Mouse (Mus musculus) stomach, embryonic 15.5 days (tissue): ENCODE measurements around the gene Pou2f3. TPM values are rescaled to one million over a fixed set of nuclear protein-coding genes. Genes with fewer than 3 reads are reported as not detected.
"Not testable (repeated sequence)": the region's sequence is repeated elsewhere in the genome, so short reads cannot be mapped to it uniquely, and the experiment has no call there.

Experiments
- ATAC-seq: fragments of 200-750 bp; cut with Nextera tagmentation; 2 replicates; pipeline ENCODE4 v1.8.0; 2017; ENCODE audit warnings: low read depth, moderate number of reproducible peaks, moderate TSS enrichment; ENCODE audit not compliant: insufficient read depth, low FRiP score
- H3K27ac ChIP-seq: fragments of 300-500 bp; sonication (generic); 2 replicates; pipeline ENCODE4 v1.5.1; 2015; ENCODE audit warnings: mild to moderate bottlenecking, inconsistent platforms
- H3K27me3 ChIP-seq: fragments of 300-500 bp; sonication (generic); replicated peaks from 2 replicates; pipeline ENCODE4 v1.6.1; 2015; ENCODE audit warnings: inconsistent platforms
- H3K36me3 ChIP-seq: fragments of 300-500 bp; sonication (generic); 2 replicates; pipeline ENCODE4 v1.6.1; 2015; ENCODE audit warnings: inconsistent platforms
- H3K4me1 ChIP-seq: fragments of 300-500 bp; sonication (generic); 2 replicates; pipeline ENCODE4 v1.6.1; 2015; ENCODE audit warnings: inconsistent platforms
- H3K4me2 ChIP-seq: fragments of 300-500 bp; sonication (generic); 2 replicates; pipeline ENCODE4 v1.6.1; 2015; ENCODE audit warnings: mild to moderate bottlenecking, inconsistent platforms
- H3K4me3 ChIP-seq: fragments of 300-500 bp; sonication (generic); replicated peaks from 2 replicates; pipeline ENCODE4 v1.5.1; 2015; ENCODE audit warnings: inconsistent platforms
- H3K9ac ChIP-seq: fragments of 300-500 bp; sonication (generic); 2 replicates; pipeline ENCODE4 v1.6.1; 2015; ENCODE audit warnings: inconsistent platforms
- H3K9me3 ChIP-seq: fragments of 300-500 bp; sonication (generic); 2 replicates; pipeline ENCODE4 v1.6.1; 2016; ENCODE audit warnings: inconsistent platforms
- WGBS: fragments of 180-500 bp; shearing (Covaris S2); methylation state at CpG from one replicate; pipeline ENCODE4 v1.1.7; 2015; 5-methylcytosine and 5-hydroxymethylcytosine counted together
- polyA plus RNA-seq: library from polyadenylated mRNA; unstranded; fragments of >200 nt; fragmentation: Nextera tagmentation; extraction: Ambion mirVana; gene quantifications from 2 replicates; pipeline ENCODE4 v1.2.1, GENCODE M21; 2015

The Pou2f3 gene
- polyA plus RNA-seq, 1 experiment from 2014 or later: 0.54 TPM

GRCm38 (mm10) chr9:43121948-43122347 lies 88.2 kb downstream of the Pou2f3 start:
- WGBS: 83% methylated on average over 2 of the region's 2 CpGs
- not testable (repeated sequence) for ATAC-seq, H3K9ac ChIP-seq

GRCm38 (mm10) chr9:43116997-43117336 lies 93.2 kb downstream of the Pou2f3 start:
- 74% methylated on average over 6 of the region's 6 CpGs for WGBS
- Histone ChIP-seq H3K4me2 (peak overlapping the region; percentile 84), H3K27me3 (no peaks in the 10 kb centered on the region), H3K27ac (no peak overlapping the region), H3K4me1 (peaks cover 4% of the 10 kb centered on the region; the same call in 1 of the 2 replicates), H3K36me3 (no peaks in the 10 kb centered on the region), H3K4me3 (no peak overlapping the region), H3K9ac (no peak overlapping the region), H3K9me3 (no peaks in the 10 kb centered on the region)
- ATAC-seq: no peak

More at GRCm38 (mm10) chr9:43121948-43122347, 88.2 kb downstream of the Pou2f3 start:
- H3K27me3 ChIP-seq, H3K36me3 ChIP-seq, H3K4me3 ChIP-seq, H3K4me2 ChIP-seq, H3K4me1 ChIP-seq, H3K27ac ChIP-seq, H3K9me3 ChIP-seq: not testable (repeated sequence)

- Histone ChIP-seq H3K27ac (no peak within 1 kb of the TSS), H3K9me3 (no peaks in the 10 kb centered on the region), H3K27me3 (no peaks in the 10 kb centered on the region), H3K4me2 (peak within 1 kb of the TSS; percentile 84), H3K36me3 (no peaks in the 10 kb centered on the region), H3K4me1 (peaks cover 4% of the 10 kb centered on the region; the same call in 1 of the 2 replicates), H3K4me3 (peak within 1 kb of the TSS; percentile 67), H3K9ac (peak within 1 kb of the TSS; percentile 35; the same call in 1 of the 2 replicates)
- 5% methylated on average over 55 of the region's 55 CpGs for WGBS
- ATAC-seq: peak; percentile 89
These were observed 93.8 kb downstream of the Pou2f3 start, which contains the start of gene Tmem136 for GRCm38 (mm10) chr9:43116134-43116996. Gene Tmem136 (minus strand): TSS chr9:43116570.

- H3K4me1 ChIP-seq: peaks cover 4% of the 10 kb centered on the region; the same call in 1 of the 2 replicates
- H3K36me3 ChIP-seq: no peaks in the 10 kb centered on the region
- H3K4me3 ChIP-seq: peak overlapping the region; percentile 67
- 29% methylated on average over 12 of the region's 12 CpGs for WGBS
- peak overlapping the region; percentile 35; the same call in 1 of the 2 replicates for H3K9ac ChIP-seq
- peak overlapping the region; percentile 84 for H3K4me2 ChIP-seq
- no peak overlapping the region for H3K27ac ChIP-seq
- 0 out of 2 replicates have a peak, but pooled peaks have one; percentile 4 for ATAC-seq
- no peaks in the 10 kb centered on the region for H3K9me3 ChIP-seq
- no peaks in the 10 kb centered on the region for H3K27me3 ChIP-seq
These were observed 94.6 kb downstream of the Pou2f3 start for GRCm38 (mm10) chr9:43115431-43116133.

GRCm38 (mm10) chr9:43114833-43115232 lies 95.3 kb downstream of the Pou2f3 start:
- Histone ChIP-seq H3K4me3 (no peak overlapping the region), H3K27me3 (no peaks in the 10 kb centered on the region), H3K4me2 (no peak overlapping the region), H3K9me3 (no peaks in the 10 kb centered on the region), H3K36me3 (no peaks in the 10 kb centered on the region), H3K9ac (no peak overlapping the region), H3K27ac (no peak overlapping the region), H3K4me1 (peaks cover 4% of the 10 kb centered on the region; the same call in 1 of the 2 replicates)
- ATAC-seq: no peak
- WGBS: 68% methylated on average over 4 of the region's 4 CpGs

- no peak for ATAC-seq
- no peaks in the 10 kb centered on the region for H3K36me3 ChIP-seq
- H3K4me1 ChIP-seq: no peaks in the 10 kb centered on the region; the same call in 1 of the 2 replicates
- WGBS: 81% methylated on average over 8 of the region's 8 CpGs
- H3K4me3 ChIP-seq: no peak overlapping the region
- no peak overlapping the region for H3K4me2 ChIP-seq
- H3K9me3 ChIP-seq: no peaks in the 10 kb centered on the region
- no peaks in the 10 kb centered on the region for H3K27me3 ChIP-seq
- H3K27ac ChIP-seq: no peak overlapping the region
- H3K9ac ChIP-seq: no peak overlapping the region
These were observed 99.7 kb downstream of the Pou2f3 start for GRCm38 (mm10) chr9:43110286-43110980.

GRCm38 (mm10) chr9:43109125-43109524 lies 101.0 kb downstream of the Pou2f3 start:
- H3K36me3 ChIP-seq: no peaks in the 10 kb centered on the region

GRCm38 (mm10) chr9:43108721-43109120 lies 101.4 kb downstream of the Pou2f3 start:
- Histone ChIP-seq H3K27me3 (no peaks in the 10 kb centered on the region), H3K4me3 (no peak overlapping the region), H3K27ac (no peak overlapping the region), H3K9me3 (no peaks in the 10 kb centered on the region), H3K4me1 (no peaks in the 10 kb centered on the region; the same call in 1 of the 2 replicates), H3K4me2 (no peak overlapping the region), H3K9ac (no peak overlapping the region), H3K36me3 (no peaks in the 10 kb centered on the region)
- 82% methylated on average over 3 of the region's 3 CpGs for WGBS
- no peak for ATAC-seq

More at GRCm38 (mm10) chr9:43109125-43109524, 101.0 kb downstream of the Pou2f3 start:
- no peak overlapping the region for H3K4me2 ChIP-seq
- no peak overlapping the region for H3K9ac ChIP-seq
- H3K4me3 ChIP-seq: no peak overlapping the region
- H3K27me3 ChIP-seq: no peaks in the 10 kb centered on the region
- H3K27ac ChIP-seq: no peak overlapping the region
- H3K9me3 ChIP-seq: no peaks in the 10 kb centered on the region
- no peaks in the 10 kb centered on the region; the same call in 1 of the 2 replicates for H3K4me1 ChIP-seq
- WGBS: 83% methylated on average over 7 of the region's 7 CpGs
- no peak for ATAC-seq

GRCm38 (mm10) chr9:43108081-43108480 lies 102.1 kb downstream of the Pou2f3 start:
- no peak for ATAC-seq
- 76% methylated on average over 1 of the region's 1 CpGs for WGBS

GRCm38 (mm10) chr9:43107555-43107954 lies 102.6 kb downstream of the Pou2f3 start:
- H3K4me1 ChIP-seq: peaks cover 7% of the 10 kb centered on the region; the same call in 1 of the 2 replicates
- no peak overlapping the region for H3K4me3 ChIP-seq
- H3K36me3 ChIP-seq: no peaks in the 10 kb centered on the region
- no peak for ATAC-seq
- WGBS: 48% methylated on average over 5 of the region's 5 CpGs
- no peak overlapping the region for H3K27ac ChIP-seq
- H3K9me3 ChIP-seq: no peaks in the 10 kb centered on the region
- no peak overlapping the region for H3K9ac ChIP-seq
- H3K27me3 ChIP-seq: no peaks in the 10 kb centered on the region
- H3K4me2 ChIP-seq: peak overlapping the region; percentile 88; the same call in 1 of the 2 replicates

More at GRCm38 (mm10) chr9:43108081-43108480, 102.1 kb downstream of the Pou2f3 start:
- no peak overlapping the region for H3K27ac ChIP-seq
- no peaks in the 10 kb centered on the region for H3K27me3 ChIP-seq
- no peak overlapping the region for H3K4me3 ChIP-seq
- H3K4me1 ChIP-seq: peaks cover 2% of the 10 kb centered on the region; the same call in 1 of the 2 replicates
- no peaks in the 10 kb centered on the region for H3K9me3 ChIP-seq
- H3K9ac ChIP-seq: no peak overlapping the region
- no peaks in the 10 kb centered on the region for H3K36me3 ChIP-seq
- no peak overlapping the region for H3K4me2 ChIP-seq

- WGBS: 18% methylated on average over 10 of the region's 10 CpGs
- Histone ChIP-seq H3K9me3 (no peaks in the 10 kb centered on the region), H3K27ac (peak within 1 kb of the TSS; percentile 96), H3K27me3 (no peaks in the 10 kb centered on the region), H3K36me3 (no peaks in the 10 kb centered on the region), H3K9ac (peak within 1 kb of the TSS; percentile 48), H3K4me1 (peaks cover 10% of the 10 kb centered on the region), H3K4me2 (peak within 1 kb of the TSS; percentile 88), H3K4me3 (peak within 1 kb of the TSS; percentile 97)
- ATAC-seq: no peak
These were observed 103.0 kb downstream of the Pou2f3 start, which contains the start of gene Arhgef12 for GRCm38 (mm10) chr9:43107187-43107517. Gene Arhgef12 (minus strand): TSS chr9:43107239.
